Mouse (Mus musculus): ENCODE measurements around the gene Srsf11. TPM values are rescaled to one million over a fixed set of nuclear protein-coding genes. Genes with fewer than 3 reads are reported as not detected.

Srsf11 gene
- 100 to 1,000 TPM; 257 to 344 TPM for polyA plus RNA-seq (2017; shearing (Covaris generic))

DNA sequence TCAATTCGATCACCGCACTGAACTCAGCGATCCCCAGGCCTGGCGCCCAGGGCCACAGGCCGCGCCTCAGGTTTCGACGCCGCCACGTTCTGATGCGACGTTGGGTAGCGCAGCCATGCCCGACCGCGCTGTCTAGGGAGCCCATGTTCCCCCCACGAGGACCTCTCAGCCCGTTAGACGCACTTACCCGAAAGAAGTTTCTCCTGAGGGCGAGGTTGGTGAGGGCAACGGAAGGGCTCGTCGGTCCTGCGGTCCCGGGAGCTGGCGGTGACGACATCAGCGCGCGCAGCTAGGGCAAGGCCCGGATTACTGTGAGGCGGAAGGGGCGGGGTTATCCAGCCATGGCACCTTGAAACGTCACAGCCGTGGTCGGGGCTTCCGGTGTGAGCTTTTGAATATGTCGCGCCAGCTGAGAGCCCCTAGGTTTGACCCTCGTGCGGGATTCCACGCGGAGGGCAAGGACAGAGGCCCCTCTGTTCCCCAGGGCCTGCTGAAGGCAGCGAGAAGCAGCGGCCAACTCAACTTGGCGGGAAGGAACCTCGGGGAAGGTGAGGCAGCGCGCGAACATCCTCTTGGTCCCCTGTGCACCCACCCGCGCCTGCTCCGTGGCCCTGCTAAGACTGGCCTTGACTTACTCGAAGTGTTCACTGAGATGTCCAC, at the start of gene Srsf11, which contains the start of gene Lrrc40:
TSS of gene Srsf11 (minus strand) at position 311 of the 660 bp plus-strand sequence.
TSS of gene Lrrc40 (plus strand) at position 334 of the 660 bp plus-strand sequence.

Other genes with a start within 250 kb of the Srsf11 start
- gene Cth, start 111.6 kb downstream of the Srsf11 start, polyA plus RNA-seq (2017; shearing (Covaris generic)), result under 1 TPM in 1 of 2 experiments, not detected in 1; 0.29 TPM
- 10 to 100 TPM; 41.8 to 43.5 TPM for gene Ankrd13c, start 89.4 kb downstream of the Srsf11 start, polyA plus RNA-seq (2017; shearing (Covaris generic))
- gene Lrrc40, start within 50 bp of the Srsf11 start, polyA plus RNA-seq (2017; shearing (Covaris generic)), result 10 to 100 TPM; 21.6 to 23.7 TPM